Mouse (Mus musculus): Measurements from ENCODE around the gene Mag.

GRCm38 (mm10) chr7:30886852-30887251, 27.8 kb downstream of the Mag start:
- no peak for TF ChIP-seq CTCF (IDR thresholded peaks at IDR 0.05; ENCODE audit: low read depth, low read length)
- no peak for TF ChIP-seq POLR2A (IDR thresholded peaks at IDR 0.05; ENCODE audit: borderline replicate concordance, low read depth, low read length)
